ENCODE assay signal across 24 mouse cellular contexts in genomic region chr10:29196811-29197210, GRCm38 (mm10). TPM values are rescaled to one million over a fixed set of nuclear protein-coding genes. Genes with fewer than 3 reads are reported as not detected.
DNase-seq lines count a peak whose midpoint lies in the region; ATAC-seq and TF ChIP-seq lines count a peak whose summit lies in the region.
"Had no signal": no experiment of that assay in that cellular context is flagged by ENCODE, and none has a peak within 500 bp of the region (broad histone marks: within the 10 kb centered on the region; RNA-seq: fewer than 3 reads in every experiment).

No protein-coding gene starts in this region.

- H3K9ac ChIP-seq in hindbrain, embryonic 14.5 days: no peak overlapping the region
- H3K9ac ChIP-seq: forebrain, postnatal 0 days; midbrain, embryonic 12.5 days had no signal

- peaks cover 74% of the 10 kb centered on the region for H3K36me3 ChIP-seq in hindbrain, embryonic 14.5 days (replicated peaks; ENCODE audit: control insufficient read depth, insufficient read depth)

- H3K27ac ChIP-seq in gastrocnemius, adult 2 months: no peak overlapping the region
- H3K27ac ChIP-seq in hindbrain, embryonic 14.5 days: no peak overlapping the region
- H3K27ac ChIP-seq: embryonic facial prominence, embryonic 10.5 days; midbrain, embryonic 12.5 days had no signal

- no peaks in the 10 kb centered on the region for H3K27me3 ChIP-seq in hindbrain, embryonic 14.5 days (ENCODE audit: control insufficient read depth, insufficient read depth, low read length)
- H3K27me3 ChIP-seq: midbrain, embryonic 12.5 days had no signal

- ATAC-seq in hindbrain, embryonic 14.5 days (ENCODE audit: low FRiP score): peak; percentile 46; the same call in 1 of the 2 replicates
- ATAC-seq: forebrain, postnatal 0 days had no signal

- WGBS in hindbrain, embryonic 14.5 days: 98% methylated on average over 33 of the region's 33 CpGs

- no peaks in the 10 kb centered on the region for H3K4me1 ChIP-seq in hindbrain, embryonic 14.5 days (replicated peaks; ENCODE audit: control insufficient read depth, insufficient read depth, low read length)
- H3K4me1 ChIP-seq: embryonic facial prominence, embryonic 10.5 days; midbrain, embryonic 12.5 days had no signal

- peak; percentile 23 for DNase-seq in gastrocnemius, adult 2 months
- DNase-seq in gastrocnemius, postnatal 4 days (ENCODE audit: low spot score in 2 of 2): no peak
- DNase-seq in spleen, postnatal 4 days (ENCODE audit: low spot score in 2 of 2): peak; percentile 12 to 63
- DNase-seq in spleen, adult 12 weeks (ENCODE audit: low spot score): no peak
- DNase-seq in hindbrain, embryonic 14.5 days (ENCODE audit: low spot score): no peak
- no peak for DNase-seq in layer of hippocampus, adult 18-20 months (ENCODE audit: low spot score in 2 of 2)
- DNase-seq in embryo, embryonic 9.5 days (ENCODE audit: extremely low spot score): no peak
- no peak for DNase-seq in right cerebral cortex, postnatal 25 days
- DNase-seq: adrenal gland, postnatal 10 days; B cell, adult 2 months; cerebellum, adult 18-20 months; cerebellum, postnatal 36 days; forebrain, postnatal 0 days; kidney, adult 9 months; kidney, postnatal 36 days; lung, postnatal 10 days had no signal

- intact Hi-C loops in gastrocnemius, adult 2 months (cut with DNase I): no loop called here

- no peak overlapping the region for H3K4me3 ChIP-seq in gastrocnemius, adult 2 months
- H3K4me3 ChIP-seq in hindbrain, embryonic 14.5 days (replicated peaks; ENCODE audit: low read length): no peak overlapping the region
- H3K4me3 ChIP-seq: embryonic facial prominence, embryonic 10.5 days; midbrain, embryonic 12.5 days had no signal

- no peak overlapping the region for H3K4me2 ChIP-seq in hindbrain, embryonic 14.5 days (replicated peaks)
- H3K4me2 ChIP-seq: midbrain, embryonic 12.5 days had no signal

- TF ChIP-seq CTCF in gastrocnemius, adult 2 months (IDR thresholded peaks at IDR 0.05): no peak

- no peaks in the 10 kb centered on the region for H3K9me3 ChIP-seq in hindbrain, embryonic 14.5 days (ENCODE audit: control insufficient read depth, low read length)
- H3K9me3 ChIP-seq: midbrain, embryonic 12.5 days had no signal

RNA-seq across cellular contexts. Expression of gene Gm49353, which starts 1.9 kb away (rescaled TPM):
- not detected for total RNA-seq in gastrocnemius, adult 2 months (2021)
- not detected for total RNA-seq in gastrocnemius, postnatal 4 days (2021)
- polyA plus RNA-seq in hindbrain, embryonic 14.5 days (2014; fragmentation: Nextera tagmentation; extraction: Ambion mirVana): 10.4 and 12.4 TPM in 2 replicates
- total RNA-seq in layer of hippocampus, adult 18-20 months (2021): 10 to 100 TPM; 23.2 to 27.7 TPM
- total RNA-seq: G1E; gastrocnemius, adult 8-10 months; heart, adult 8-10 months had no signal
- polyA plus RNA-seq: embryonic facial prominence, embryonic 10.5 days; G1E; heart, embryonic 16.5 days; limb, embryonic 14.5 days; liver, embryonic 16.5 days had no signal

RNA-seq across cellular contexts. Expression of gene 9330159F19Rik, which starts 14.6 kb away (rescaled TPM):
- total RNA-seq in gastrocnemius, adult 2 months (2021): 10 to 100 TPM; 47.2 to 47.5 TPM
- 1 to 10 TPM; 5.1 to 6.0 TPM for total RNA-seq in gastrocnemius, postnatal 4 days (2021)
- polyA plus RNA-seq in hindbrain, embryonic 14.5 days (2014; fragmentation: Nextera tagmentation; extraction: Ambion mirVana): 29.7 and 31.9 TPM in 2 replicates
- total RNA-seq in layer of hippocampus, adult 18-20 months (2021): 10 to 100 TPM; 74.7 to 82.7 TPM

RNA-seq across cellular contexts. Expression of gene Soga3, which starts 53.2 kb away (rescaled TPM):
- not detected for total RNA-seq in gastrocnemius, adult 2 months (2021)
- total RNA-seq in gastrocnemius, postnatal 4 days (2021): under 1 TPM; 0.42 to 0.49 TPM
- polyA plus RNA-seq in hindbrain, embryonic 14.5 days (2014; fragmentation: Nextera tagmentation; extraction: Ambion mirVana): 92.8 and 94.7 TPM in 2 replicates
- 100 to 1,000 TPM; 168 to 174 TPM for total RNA-seq in layer of hippocampus, adult 18-20 months (2021)
- total RNA-seq: gastrocnemius, adult 8-10 months had no signal

Comparison
In these comparisons a context has a peak if more than half of its experiments do, and no peak if none do; other contexts are left out.
1. DNase-seq: peak in gastrocnemius, adult 2 months (single experiment) and spleen, postnatal 4 days (2 of 2); none in gastrocnemius, postnatal 4 days (0 of 2), spleen, adult 12 weeks (single experiment), hindbrain, embryonic 14.5 days (single experiment), layer of hippocampus, adult 18-20 months (0 of 2), embryo, embryonic 9.5 days (single experiment) and right cerebral cortex, postnatal 25 days (single experiment).
2. RNA of gene 9330159F19Rik, which starts 14.6 kb away (total RNA-seq): 74.7 to 82.7 TPM in layer of hippocampus, adult 18-20 months and 47.2 to 47.5 TPM in gastrocnemius, adult 2 months; 5.1 to 6.0 TPM in gastrocnemius, postnatal 4 days; every median in the first group is over 4 times any median in the second.
3. RNA of gene Gm49353, which starts 1.9 kb away (total RNA-seq): 23.2 to 27.7 TPM in layer of hippocampus, adult 18-20 months; not detected in gastrocnemius, postnatal 4 days and not detected in gastrocnemius, adult 2 months; every median in the first group is over 10 times any median in the second.
4. RNA of gene Soga3, which starts 53.2 kb away (total RNA-seq): 168 to 174 TPM in layer of hippocampus, adult 18-20 months; 0.42 to 0.49 TPM in gastrocnemius, postnatal 4 days and not detected in gastrocnemius, adult 2 months; every median in the first group is over 100 times any median in the second.